Mouse (Mus musculus): ENCODE measurements around the gene Arhgap9. TPM values are rescaled to one million over a fixed set of nuclear protein-coding genes. Genes with fewer than 3 reads are reported as not detected.

Arhgap9 gene
- polyA plus RNA-seq (2017; shearing (Covaris generic)) = 164 TPM

GRCm38 (mm10) chr10:127321621-127322020 lies at the start of gene Arhgap9:
Gene Arhgap9, plus strand, starts transcription at chr10:127321964.

GRCm38 (mm10) chr10:127288800-127289572 lies 32.8 kb upstream of the Arhgap9 start, which contains the start of gene Mbd6:
Gene Mbd6, minus strand, starts transcription at chr10:127289018.

GRCm38 (mm10) chr10:127311476-127312355 lies 10.0 kb upstream of the Arhgap9 start, which contains the start of gene Mars:
Gene Mars, minus strand, starts transcription at chr10:127311786.

GRCm38 (mm10) chr10:127341891-127342639 lies 20.3 kb downstream of the Arhgap9 start, which contains the start of gene Gli1:
Gene Gli1, minus strand, starts transcription at chr10:127341974.

DNA sequence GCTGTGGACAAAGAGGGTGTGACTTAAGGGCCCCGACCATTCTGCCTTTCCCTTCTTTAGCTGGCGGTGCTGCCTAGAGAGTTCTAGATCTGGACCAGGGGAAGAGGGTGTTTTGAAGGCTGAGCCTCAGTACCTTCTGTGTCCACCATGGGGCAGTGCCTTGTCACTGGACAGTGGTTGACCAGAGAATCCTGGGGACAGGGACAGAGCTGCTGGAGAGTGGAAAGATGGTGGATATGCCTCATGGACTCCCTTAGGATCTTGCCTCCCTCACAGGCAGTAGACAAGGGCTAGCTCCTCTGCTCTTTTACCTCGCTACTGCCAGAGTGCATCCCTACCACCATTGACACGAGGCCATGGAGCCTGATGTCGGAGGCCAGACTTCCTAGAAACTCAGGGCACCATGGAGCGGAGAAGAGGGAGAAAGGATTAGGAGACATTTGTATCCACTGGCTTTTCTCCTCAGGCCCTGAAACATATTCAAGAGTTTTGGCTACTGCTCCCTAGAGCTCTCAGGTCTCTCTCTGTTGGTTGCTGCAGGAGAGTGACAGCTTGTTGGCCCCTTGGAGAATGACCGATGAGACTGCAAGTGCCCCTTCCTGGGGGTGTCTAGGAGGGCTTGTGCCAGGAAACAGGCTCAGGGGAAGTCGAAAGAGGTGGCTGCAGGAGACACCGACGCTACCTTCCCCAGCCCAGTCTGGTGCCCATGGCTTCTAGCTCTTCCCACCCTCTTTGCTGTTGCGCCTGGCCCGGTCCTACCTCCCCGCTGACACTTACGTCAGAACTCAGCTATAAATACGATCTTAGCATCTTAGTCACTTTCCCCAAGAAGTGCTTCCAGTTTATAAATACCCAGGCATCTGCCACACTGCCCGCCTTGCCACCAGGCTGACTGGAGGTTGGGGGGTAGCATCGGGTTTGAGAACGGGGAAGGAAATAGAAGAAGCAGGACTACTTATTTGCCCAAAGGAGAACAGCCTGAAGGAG lies 32.4 kb downstream of the Arhgap9 start, which contains the start of gene Inhbe:
Gene Inhbe, minus strand, starts transcription at position 503 of the 987 bp plus-strand sequence.

GRCm38 (mm10) chr10:127369834-127370820 lies 48.4 kb downstream of the Arhgap9 start, which contains the start of gene Inhbc:
Gene Inhbc, minus strand, starts transcription at chr10:127370431.

Other genes with a start within 250 kb of the Arhgap9 start
- 33.5 TPM for gene Agap2, start 246.7 kb upstream of the Arhgap9 start, polyA plus RNA-seq (2017; shearing (Covaris generic))
- gene Os9, start 200.8 kb upstream of the Arhgap9 start, polyA plus RNA-seq (2017; shearing (Covaris generic)) = 232 TPM
- gene B4galnt1, start 156.7 kb upstream of the Arhgap9 start, polyA plus RNA-seq (2017; shearing (Covaris generic)) = 632 TPM
- gene Slc26a10, start 141.3 kb upstream of the Arhgap9 start, polyA plus RNA-seq (2017; shearing (Covaris generic)) = 6.5 TPM
- gene Arhgef25, start 131.9 kb upstream of the Arhgap9 start, polyA plus RNA-seq (2017; shearing (Covaris generic)) = 0.32 TPM
- gene Dtx3, start 126.2 kb upstream of the Arhgap9 start, polyA plus RNA-seq (2017; shearing (Covaris generic)) = 141 TPM
- gene Pip4k2c, start 110.4 kb upstream of the Arhgap9 start, polyA plus RNA-seq (2017; shearing (Covaris generic)) = 43.4 TPM
- 0.33 TPM for gene Kif5a, start 58.6 kb upstream of the Arhgap9 start, polyA plus RNA-seq (2017; shearing (Covaris generic))
- 131 TPM for gene Dctn2, start 55.6 kb upstream of the Arhgap9 start, polyA plus RNA-seq (2017; shearing (Covaris generic))
- 8.4 TPM for gene Mbd6, start 32.9 kb upstream of the Arhgap9 start, polyA plus RNA-seq (2017; shearing (Covaris generic))
- gene Mars, start 10.2 kb upstream of the Arhgap9 start, polyA plus RNA-seq (2017; shearing (Covaris generic)) = 81.4 TPM
- gene Gli1, start 20.0 kb downstream of the Arhgap9 start, polyA plus RNA-seq (2017; shearing (Covaris generic)) = 0.38 TPM
- gene Inhbe, start 32.4 kb downstream of the Arhgap9 start, polyA plus RNA-seq (2017; shearing (Covaris generic)) = not detected
- gene Inhbc, start 48.5 kb downstream of the Arhgap9 start, polyA plus RNA-seq (2017; shearing (Covaris generic)) = not detected
- 15.8 TPM for gene R3hdm2, start 58.4 kb downstream of the Arhgap9 start, polyA plus RNA-seq (2017; shearing (Covaris generic))
- gene Stac3, start 179.7 kb downstream of the Arhgap9 start, polyA plus RNA-seq (2017; shearing (Covaris generic)) = 0.87 TPM
- gene Ndufa4l2, start 193.0 kb downstream of the Arhgap9 start, polyA plus RNA-seq (2017; shearing (Covaris generic)) = not detected
- 106 TPM for gene Shmt2, start 200.5 kb downstream of the Arhgap9 start, polyA plus RNA-seq (2017; shearing (Covaris generic))
- not detected for gene Nxph4, start 212.6 kb downstream of the Arhgap9 start, polyA plus RNA-seq (2017; shearing (Covaris generic))

All from inflammation-experienced regulatory T-cells, adult 16 weeks (primary cell).